8 mouse cellular contexts compared by ENCODE assay signal in the genomic region with DNA sequence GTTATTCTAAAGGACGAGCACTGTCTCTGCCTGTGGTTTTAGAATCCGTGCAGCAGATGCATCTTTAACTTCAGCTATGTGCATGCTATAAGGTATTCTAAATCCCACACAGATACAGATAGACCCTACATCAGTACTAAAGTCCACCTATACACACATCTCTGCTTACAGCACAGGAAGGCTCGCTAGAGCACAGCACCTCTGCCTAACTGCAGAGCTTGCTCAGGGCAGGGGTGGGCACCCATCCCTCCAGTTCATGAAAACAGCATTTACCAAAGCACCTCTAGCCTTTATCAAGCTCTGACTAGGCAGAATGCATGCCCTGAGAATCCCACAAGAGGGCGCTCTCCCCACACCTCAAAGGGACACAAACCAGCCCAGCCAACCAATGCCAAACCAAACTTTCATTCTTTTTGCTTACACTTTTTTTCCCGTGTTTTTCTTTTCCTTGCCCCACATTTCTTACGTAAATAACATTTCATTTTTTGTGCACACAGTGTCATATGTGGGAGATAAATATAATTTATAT.
DNase-seq lines count a peak whose midpoint lies in the region; ATAC-seq lines count a peak whose summit lies in the region.

No protein-coding gene starts in this region.

- no peaks in the 10 kb centered on the region for H3K27me3 ChIP-seq in forebrain, embryonic 15.5 days
- H3K27me3 ChIP-seq in intestine, embryonic 15.5 days (replicated peaks), result no peaks in the 10 kb centered on the region
- H3K27me3 ChIP-seq in midbrain, embryonic 14.5 days (ENCODE audit: control insufficient read depth, insufficient read depth, low read length), result no peaks in the 10 kb centered on the region
- no peaks in the 10 kb centered on the region for H3K27me3 ChIP-seq in stomach, embryonic 15.5 days (replicated peaks)

- peak; percentile 23 for ATAC-seq in forebrain, embryonic 15.5 days (replicated peaks)
- peak; percentile 66 for ATAC-seq in intestine, embryonic 15.5 days
- peak; percentile 13; the same call in 1 of the 2 replicates for ATAC-seq in midbrain, embryonic 14.5 days (ENCODE audit: low FRiP score, low TSS enrichment)
- ATAC-seq in stomach, embryonic 15.5 days (ENCODE audit: insufficient read depth, low FRiP score, low read depth), result peak; percentile 10; the same call in 1 of the 2 replicates

- no peak overlapping the region for H3K4me3 ChIP-seq in forebrain, embryonic 15.5 days
- no peak overlapping the region for H3K4me3 ChIP-seq in intestine, embryonic 15.5 days (replicated peaks)
- no peak overlapping the region for H3K4me3 ChIP-seq in midbrain, embryonic 14.5 days (replicated peaks; ENCODE audit: low read depth, low read length)
- no peak overlapping the region for H3K4me3 ChIP-seq in stomach, embryonic 15.5 days (replicated peaks)

- H3K4me1 ChIP-seq in forebrain, embryonic 15.5 days, result peaks cover 46% of the 10 kb centered on the region
- H3K4me1 ChIP-seq in intestine, embryonic 15.5 days (replicated peaks), result no peaks in the 10 kb centered on the region
- peaks cover 14% of the 10 kb centered on the region for H3K4me1 ChIP-seq in midbrain, embryonic 14.5 days (ENCODE audit: control insufficient read depth, insufficient read depth, low read length)
- H3K4me1 ChIP-seq in stomach, embryonic 15.5 days, result no peaks in the 10 kb centered on the region

- H3K36me3 ChIP-seq in forebrain, embryonic 15.5 days, result no peaks in the 10 kb centered on the region
- H3K36me3 ChIP-seq in intestine, embryonic 15.5 days, result no peaks in the 10 kb centered on the region
- H3K36me3 ChIP-seq in midbrain, embryonic 14.5 days (ENCODE audit: control insufficient read depth, insufficient read depth, low read length), result no peaks in the 10 kb centered on the region
- no peaks in the 10 kb centered on the region for H3K36me3 ChIP-seq in stomach, embryonic 15.5 days

- no peak overlapping the region for H3K9ac ChIP-seq in forebrain, embryonic 15.5 days (replicated peaks)
- no peak overlapping the region for H3K9ac ChIP-seq in intestine, embryonic 15.5 days
- no peak overlapping the region for H3K9ac ChIP-seq in midbrain, embryonic 14.5 days (replicated peaks; ENCODE audit: low read length)
- H3K9ac ChIP-seq in stomach, embryonic 15.5 days, result no peak overlapping the region

- WGBS in forebrain, embryonic 15.5 days, result 14% methylated on average over 6 of the region's 6 CpGs
- WGBS in intestine, embryonic 15.5 days, result 28% methylated on average over 6 of the region's 6 CpGs
- WGBS in midbrain, embryonic 14.5 days, result 26% methylated on average over 6 of the region's 6 CpGs
- 24% methylated on average over 6 of the region's 6 CpGs for WGBS in stomach, embryonic 15.5 days

- intact Hi-C loops in left cerebral cortex, postnatal 14 days (cut with DNase I), result loop anchor here (5.0 kb wide), 1 partner anchor 763 kb away; no protein-coding TSS in a partner anchor

- no peak overlapping the region for H3K4me2 ChIP-seq in forebrain, embryonic 15.5 days (replicated peaks)
- no peak overlapping the region for H3K4me2 ChIP-seq in intestine, embryonic 15.5 days (replicated peaks)
- H3K4me2 ChIP-seq in midbrain, embryonic 14.5 days (ENCODE audit: low read length), result no peak overlapping the region
- H3K4me2 ChIP-seq in stomach, embryonic 15.5 days, result no peak overlapping the region

- peak; percentile 62 for DNase-seq in gastrocnemius, adult 18-20 months (ENCODE audit: low spot score)
- DNase-seq in gastrocnemius, postnatal 25 days, result no peak
- peak; percentile 29 for DNase-seq in c-Kit-positive CD71-positive TER-119-negative erythroid progenitor cells, embryonic 14.5 days (ENCODE audit: low read depth)
- peak; percentile 79 to 86 for DNase-seq in left cerebral cortex, postnatal 14 days (ENCODE audit: low spot score in 2 of 2)
- peak; percentile 92 for DNase-seq in midbrain, embryonic 14.5 days

- no peaks in the 10 kb centered on the region for H3K9me3 ChIP-seq in forebrain, embryonic 15.5 days
- H3K9me3 ChIP-seq in intestine, embryonic 15.5 days, result no peaks in the 10 kb centered on the region
- H3K9me3 ChIP-seq in midbrain, embryonic 14.5 days (ENCODE audit: control insufficient read depth, low read length), result no peaks in the 10 kb centered on the region
- H3K9me3 ChIP-seq in stomach, embryonic 15.5 days, result no peaks in the 10 kb centered on the region

- no peak overlapping the region for H3K27ac ChIP-seq in forebrain, embryonic 15.5 days (replicated peaks)
- H3K27ac ChIP-seq in intestine, embryonic 15.5 days, result no peak overlapping the region
- H3K27ac ChIP-seq in midbrain, embryonic 14.5 days (replicated peaks; ENCODE audit: low read depth, low read length), result no peak overlapping the region
- no peak overlapping the region for H3K27ac ChIP-seq in stomach, embryonic 15.5 days

Comparison
In these comparisons a context has a peak if more than half of its experiments do, and no peak if none do; other contexts are left out.
1. ATAC-seq: peak in every context shown above with its lines; median percentile 66 in intestine, embryonic 15.5 days; 23 in forebrain, embryonic 15.5 days; 13 in midbrain, embryonic 14.5 days; 10 in stomach, embryonic 15.5 days.